18 mouse cellular contexts compared by ENCODE assay signal in the genomic region with DNA sequence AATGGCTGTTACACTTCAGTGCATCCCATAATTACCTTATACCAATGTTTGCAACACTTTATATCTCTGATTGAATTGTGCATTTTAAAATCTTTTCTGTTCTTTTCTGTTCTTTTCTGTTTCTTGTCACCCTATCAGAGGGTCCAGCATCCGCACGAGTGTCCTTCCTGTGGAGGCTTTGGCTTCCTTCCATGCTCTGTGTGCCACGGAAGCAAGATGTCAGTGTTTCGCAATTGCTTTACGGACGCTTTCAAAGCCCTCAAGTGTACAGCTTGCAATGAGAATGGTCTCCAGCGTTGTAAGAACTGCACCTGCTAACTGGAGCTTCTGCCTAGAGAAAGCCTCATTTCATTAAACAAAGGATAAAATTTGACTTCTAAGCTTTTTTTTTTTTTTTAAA.
"Had no signal": no experiment of that assay in that cellular context is flagged by ENCODE, and none has a peak within 500 bp of the region (broad histone marks: within the 10 kb centered on the region; RNA-seq: fewer than 3 reads in every experiment).

No protein-coding gene starts in this region.

- H3K36me3 ChIP-seq: liver, embryonic 13.5 days; midbrain, embryonic 12.5 days; midbrain, embryonic 15.5 days; neural tube, embryonic 13.5 days had no signal

- H3K4me2 ChIP-seq: liver, embryonic 13.5 days; midbrain, embryonic 12.5 days; midbrain, embryonic 15.5 days; neural tube, embryonic 13.5 days had no signal

- H3K9me3 ChIP-seq: liver, embryonic 13.5 days; midbrain, embryonic 12.5 days; midbrain, embryonic 15.5 days; neural tube, embryonic 13.5 days had no signal

- ATAC-seq: lung, postnatal 0 days; midbrain, embryonic 15.5 days had no signal

- H3K4me3 ChIP-seq: liver, embryonic 13.5 days; midbrain, embryonic 12.5 days; midbrain, embryonic 15.5 days; myocyte; neural tube, embryonic 13.5 days had no signal

- H3K9ac ChIP-seq: liver, embryonic 13.5 days; midbrain, embryonic 12.5 days; midbrain, embryonic 15.5 days; neural tube, embryonic 13.5 days had no signal

- DNase-seq: kidney, adult 18-20 months; kidney, adult 9 months; kidney, postnatal 14 days; kidney, postnatal 4 days; liver, embryonic 13.5 days; lung, adult 2 months; lung, postnatal 36 days; retina, postnatal 1 day; right cerebral cortex, postnatal 4 days; thymus, adult 2 months; thymus, postnatal 14 days; thymus, postnatal 4 days had no signal

- H3K27me3 ChIP-seq: liver, embryonic 13.5 days; midbrain, embryonic 12.5 days; midbrain, embryonic 15.5 days; neural tube, embryonic 13.5 days had no signal

- H3K27ac ChIP-seq: liver, embryonic 13.5 days; midbrain, embryonic 12.5 days; midbrain, embryonic 15.5 days; neural tube, embryonic 13.5 days; stomach, postnatal 0 days had no signal

- H3K4me1 ChIP-seq: liver, embryonic 13.5 days; midbrain, embryonic 12.5 days; midbrain, embryonic 15.5 days; neural tube, embryonic 13.5 days had no signal
